Mouse (Mus musculus) layer of hippocampus, adult 9-11 months (tissue): ENCODE results near the gene 1700001C02Rik.

Experiments used
- DNase-seq: peaks from one replicate; pipeline ENCODE4 v3.0.0; 2022

The 1700001C02Rik gene

GRCm38 (mm10) chr5:30495288-30495687 is 29.4 kb downstream of the 1700001C02Rik start:
- DNase-seq: no peak

GRCm38 (mm10) chr5:30496821-30497220 is 31.0 kb downstream of the 1700001C02Rik start:
- no peak for DNase-seq

- no peak for DNase-seq
Measured at GRCm38 (mm10) chr5:30497299-30497698, 31.5 kb downstream of the 1700001C02Rik start.

GRCm38 (mm10) chr5:30513111-30513510 is 47.3 kb downstream of the 1700001C02Rik start:
- no peak for DNase-seq

- DNase-seq: peak; percentile 24
Measured at GRCm38 (mm10) chr5:30516376-30516775, 50.5 kb downstream of the 1700001C02Rik start.

GRCm38 (mm10) chr5:30518108-30518507 is 52.3 kb downstream of the 1700001C02Rik start:
- no peak for DNase-seq

- no peak for DNase-seq
Measured at GRCm38 (mm10) chr5:30518547-30518946, 52.7 kb downstream of the 1700001C02Rik start.

- DNase-seq: no peak
Measured at GRCm38 (mm10) chr5:30519494-30519893, 53.6 kb downstream of the 1700001C02Rik start.

GRCm38 (mm10) chr5:30520214-30520732 is 54.4 kb downstream of the 1700001C02Rik start:
- DNase-seq: no peak

- DNase-seq: no peak
Measured at GRCm38 (mm10) chr5:30522406-30522805, 56.6 kb downstream of the 1700001C02Rik start.

GRCm38 (mm10) chr5:30523131-30523530 is 57.3 kb downstream of the 1700001C02Rik start:
- no peak for DNase-seq

GRCm38 (mm10) chr5:30524213-30524612 is 58.4 kb downstream of the 1700001C02Rik start:
- DNase-seq: no peak

GRCm38 (mm10) chr5:30525920-30526836 is 60.3 kb downstream of the 1700001C02Rik start:
- peak; percentile 24 for DNase-seq

- no peak for DNase-seq
Measured at GRCm38 (mm10) chr5:30527129-30527528, 61.3 kb downstream of the 1700001C02Rik start.

- no peak for DNase-seq
Measured at GRCm38 (mm10) chr5:30528906-30529305, 63.1 kb downstream of the 1700001C02Rik start.
